Mouse (Mus musculus) liver, embryonic 11.5 days (tissue): ENCODE measurements around the gene Gm11037. TPM values are rescaled to one million over a fixed set of nuclear protein-coding genes. Genes with fewer than 3 reads are reported as not detected.

Experiments
- ATAC-seq: fragments of 200-750 bp; cut with Nextera tagmentation; replicated peaks from 2 replicates; pipeline ENCODE4 v1.8.0; 2017; ENCODE audit warnings: moderate number of reproducible peaks, mild to moderate bottlenecking, moderate TSS enrichment, moderate library complexity; ENCODE audit not compliant: low FRiP score
- DNase-seq: peaks from one replicate; pipeline ENCODE4 v3.0.0-alpha.2; 2017; ENCODE audit warnings: low spot score
- H3K27ac ChIP-seq: fragments of 300-500 bp; sonication (generic); 2 replicates; pipeline ENCODE4 v1.5.1; 2014; ENCODE audit warnings: mild to moderate bottlenecking, low read depth, low read length, control low read depth
- H3K27me3 ChIP-seq: fragments of 300-500 bp; sonication (generic); replicated peaks from 2 replicates; pipeline ENCODE4 v1.6.1; 2014; ENCODE audit warnings: low read length, mixed read lengths; ENCODE audit not compliant: control insufficient read depth, insufficient read depth
- H3K36me3 ChIP-seq: fragments of 300-500 bp; sonication (generic); 2 replicates; pipeline ENCODE4 v1.6.1; 2014; ENCODE audit warnings: mild to moderate bottlenecking, low read length, moderate library complexity, mixed read lengths; ENCODE audit not compliant: control insufficient read depth, insufficient read depth
- H3K4me1 ChIP-seq: fragments of 300-500 bp; sonication (generic); replicated peaks from 2 replicates; pipeline ENCODE4 v1.6.1; 2014; ENCODE audit warnings: low read length, mixed read lengths; ENCODE audit not compliant: control insufficient read depth, insufficient read depth
- H3K4me2 ChIP-seq: fragments of 300-500 bp; sonication (generic); 2 replicates; pipeline ENCODE4 v1.6.1; 2014; ENCODE audit warnings: mild to moderate bottlenecking, control low read depth, moderate library complexity
- H3K4me3 ChIP-seq: fragments of 300-500 bp; sonication (generic); 2 replicates; pipeline ENCODE4 v1.5.1; 2014; ENCODE audit warnings: low read depth, low read length, control low read depth
- H3K9ac ChIP-seq: fragments of 300-500 bp; sonication (generic); 2 replicates; pipeline ENCODE4 v1.6.1; 2014; ENCODE audit warnings: low read depth, low read length, control low read depth
- H3K9me3 ChIP-seq: fragments of 300-500 bp; sonication (generic); 2 replicates; pipeline ENCODE4 v1.6.1; 2016; ENCODE audit warnings: low read length, inconsistent platforms, mixed read lengths; ENCODE audit not compliant: control insufficient read depth
- WGBS: fragments of 180-500 bp; shearing (Covaris S2); extraction: QIAGEN DNeasy Blood & Tissue Kit; methylation state at CpG from one replicate; pipeline ENCODE4 v1.1.7; 2014; 5-methylcytosine and 5-hydroxymethylcytosine counted together
- polyA plus RNA-seq: library from polyadenylated mRNA; unstranded; fragments of >200 nt; fragmentation: Nextera tagmentation; extraction: Ambion mirVana; gene quantifications from 2 replicates; pipeline ENCODE4 v1.2.1, GENCODE M21; 2014

Gm11037 gene
- polyA plus RNA-seq, 1 experiment from 2014 or later = not detected

- Histone ChIP-seq H3K4me3 (no peak overlapping the region), H3K27ac (no peak overlapping the region), H3K9ac (no peak overlapping the region), H3K27me3 (no peaks in the 10 kb centered on the region), H3K4me2 (no peak overlapping the region), H3K9me3 (no peaks in the 10 kb centered on the region), H3K4me1 (peaks cover 9% of the 10 kb centered on the region), H3K36me3 (peaks cover 39% of the 10 kb centered on the region)
- WGBS = 82% methylated on average over 8 of the region's 8 CpGs
- DNase-seq (no peak), ATAC-seq (no peak)
Measured at GRCm38 (mm10) chr2:131148353-131149253, 15.3 kb downstream of the Gm11037 start.

- Histone ChIP-seq H3K9ac (no peak overlapping the region), H3K4me3 (no peak overlapping the region), H3K9me3 (no peaks in the 10 kb centered on the region), H3K4me2 (no peak overlapping the region), H3K27ac (no peak overlapping the region), H3K36me3 (peaks cover 37% of the 10 kb centered on the region), H3K27me3 (no peaks in the 10 kb centered on the region), H3K4me1 (peaks cover 9% of the 10 kb centered on the region)
- 91% methylated on average over 3 of the region's 3 CpGs for WGBS
- ATAC-seq = no peak
- no peak for DNase-seq
Measured at GRCm38 (mm10) chr2:131149254-131149578, 15.9 kb downstream of the Gm11037 start.

- no peak overlapping the region for H3K27ac ChIP-seq
- H3K4me3 ChIP-seq = no peak overlapping the region
- peak; percentile 91 for ATAC-seq
- peaks cover 15% of the 10 kb centered on the region for H3K36me3 ChIP-seq
- no peaks in the 10 kb centered on the region for H3K9me3 ChIP-seq
- H3K4me1 ChIP-seq = peaks cover 11% of the 10 kb centered on the region; the same call in 1 of the 2 replicates
- H3K4me2 ChIP-seq = no peak overlapping the region
- 48% methylated on average over 7 of the region's 7 CpGs for WGBS
- DNase-seq = no peak
- H3K9ac ChIP-seq = no peak overlapping the region
- H3K27me3 ChIP-seq = no peaks in the 10 kb centered on the region
Measured at GRCm38 (mm10) chr2:131152166-131152730, 19.0 kb downstream of the Gm11037 start.

GRCm38 (mm10) chr2:131154036-131154435 is 20.7 kb downstream of the Gm11037 start:
- H3K4me1 ChIP-seq = peaks cover 22% of the 10 kb centered on the region
- no peak overlapping the region for H3K4me3 ChIP-seq
- no peaks in the 10 kb centered on the region for H3K27me3 ChIP-seq
- no peak overlapping the region for H3K27ac ChIP-seq
- 84% methylated on average over 4 of the region's 4 CpGs for WGBS
- H3K9me3 ChIP-seq = no peaks in the 10 kb centered on the region
- no peak overlapping the region for H3K9ac ChIP-seq
- DNase-seq (no peak), ATAC-seq (no peak)
- H3K36me3 ChIP-seq = peaks cover 10% of the 10 kb centered on the region
- no peak overlapping the region for H3K4me2 ChIP-seq

- no peak overlapping the region for H3K4me3 ChIP-seq
Measured at GRCm38 (mm10) chr2:131156987-131157386, 23.7 kb downstream of the Gm11037 start.

GRCm38 (mm10) chr2:131159491-131159910 is 26.2 kb downstream of the Gm11037 start:
- H3K27me3 ChIP-seq = no peaks in the 10 kb centered on the region
- peaks cover 26% of the 10 kb centered on the region for H3K4me1 ChIP-seq
- peak overlapping the region; percentile 86 for H3K4me2 ChIP-seq
- H3K4me3 ChIP-seq = peak overlapping the region; percentile 77
- DNase-seq (no peak), ATAC-seq (peak; percentile 83)
- H3K9me3 ChIP-seq = no peaks in the 10 kb centered on the region
- no peaks in the 10 kb centered on the region for H3K36me3 ChIP-seq
- 0% methylated on average over 18 of the region's 18 CpGs for WGBS
- H3K9ac ChIP-seq = peak overlapping the region; percentile 78
- peak overlapping the region; percentile 88 for H3K27ac ChIP-seq

More at GRCm38 (mm10) chr2:131156987-131157386, 23.7 kb downstream of the Gm11037 start:
- no peak for ATAC-seq
- DNase-seq = peak; percentile 28
- H3K9me3 ChIP-seq = no peaks in the 10 kb centered on the region
- no peaks in the 10 kb centered on the region for H3K27me3 ChIP-seq
- 90% methylated on average over 7 of the region's 7 CpGs for WGBS
- H3K27ac ChIP-seq = no peak overlapping the region
- H3K9ac ChIP-seq = no peak overlapping the region
- no peak overlapping the region for H3K4me2 ChIP-seq
- peaks cover 8% of the 10 kb centered on the region for H3K36me3 ChIP-seq
- peaks cover 29% of the 10 kb centered on the region for H3K4me1 ChIP-seq

- Histone ChIP-seq H3K4me3 (peak within 1 kb of the TSS; percentile 77), H3K9me3 (no peaks in the 10 kb centered on the region), H3K27ac (peak within 1 kb of the TSS; percentile 88), H3K27me3 (no peaks in the 10 kb centered on the region), H3K4me2 (peak within 1 kb of the TSS; percentile 86), H3K4me1 (peaks cover 21% of the 10 kb centered on the region), H3K36me3 (no peaks in the 10 kb centered on the region), H3K9ac (peak within 1 kb of the TSS; percentile 78)
- ATAC-seq (peak; percentile 92), DNase-seq (peak; percentile 92)
- under 1% methylated on average over 54 of the region's 54 CpGs for WGBS
Measured at GRCm38 (mm10) chr2:131159938-131160581, 26.8 kb downstream of the Gm11037 start, which contains the start of gene 1700037H04Rik. TSS of gene 1700037H04Rik (minus strand) at chr2:131160081.

- no peak for DNase-seq
- under 1% methylated on average over 17 of the region's 17 CpGs for WGBS
- peak overlapping the region; percentile 77 for H3K4me3 ChIP-seq
- H3K27me3 ChIP-seq = no peaks in the 10 kb centered on the region
- H3K9ac ChIP-seq = peak overlapping the region; percentile 71
- H3K27ac ChIP-seq = peak overlapping the region; percentile 81
- H3K4me2 ChIP-seq = peak overlapping the region; percentile 86
- ATAC-seq = no peak
- H3K9me3 ChIP-seq = no peaks in the 10 kb centered on the region
- no peaks in the 10 kb centered on the region for H3K36me3 ChIP-seq
- H3K4me1 ChIP-seq = peaks cover 21% of the 10 kb centered on the region
Measured at GRCm38 (mm10) chr2:131160671-131161111, 27.4 kb downstream of the Gm11037 start.
